Mouse (Mus musculus) hindbrain, embryonic 15.5 days (tissue): ENCODE data around the gene Krtap29-1. TPM values are rescaled to one million over a fixed set of nuclear protein-coding genes. Genes with fewer than 3 reads are reported as not detected.
A peak's percentile ranks its signal among the peaks of the same experiment; 100 is the strongest.

Source experiments
- ATAC-seq: fragments of 200-750 bp; cut with Nextera tagmentation; 2 replicates; pipeline ENCODE4 v1.8.0; 2017; ENCODE audit warnings: low read depth, moderate number of reproducible peaks, moderate TSS enrichment; ENCODE audit not compliant: low FRiP score
- H3K27ac ChIP-seq: fragments of 300-500 bp; sonication (generic); replicated peaks from 2 replicates; pipeline ENCODE4 v1.5.1; 2015; ENCODE audit warnings: mild to moderate bottlenecking, inconsistent platforms
- H3K27me3 ChIP-seq: fragments of 300-500 bp; sonication (generic); 2 replicates; pipeline ENCODE4 v1.6.1; 2015; ENCODE audit warnings: control low read depth, inconsistent platforms
- H3K36me3 ChIP-seq: fragments of 300-500 bp; sonication (generic); 2 replicates; pipeline ENCODE4 v1.6.1; 2015; ENCODE audit warnings: control low read depth, inconsistent platforms
- H3K4me1 ChIP-seq: fragments of 300-500 bp; sonication (generic); replicated peaks from 2 replicates; pipeline ENCODE4 v1.6.1; 2015; ENCODE audit warnings: control low read depth, inconsistent platforms
- H3K4me2 ChIP-seq: fragments of 300-500 bp; sonication (generic); 2 replicates; pipeline ENCODE4 v1.6.1; 2015; ENCODE audit warnings: moderate library complexity, mild to moderate bottlenecking, inconsistent platforms
- H3K4me3 ChIP-seq: fragments of 300-500 bp; sonication (generic); 2 replicates; pipeline ENCODE4 v1.5.1; 2015; ENCODE audit warnings: mild to moderate bottlenecking, inconsistent platforms
- H3K9ac ChIP-seq: fragments of 300-500 bp; sonication (generic); 2 replicates; pipeline ENCODE4 v1.6.1; 2015; ENCODE audit warnings: inconsistent platforms
- H3K9me3 ChIP-seq: fragments of 300-500 bp; sonication (generic); 2 replicates; pipeline ENCODE4 v1.6.1; 2016; ENCODE audit warnings: control low read depth, inconsistent platforms
- WGBS: fragments of 180-500 bp; shearing (Covaris S2); methylation state at CpG from one replicate; pipeline ENCODE4 v1.1.7; 2015; 5-methylcytosine and 5-hydroxymethylcytosine counted together
- polyA plus RNA-seq: library from polyadenylated mRNA; unstranded; fragments of >200 nt; fragmentation: Nextera tagmentation; extraction: Ambion mirVana; gene quantifications from 2 replicates; pipeline ENCODE4 v1.2.1, GENCODE M21; 2015

Krtap29-1 gene
- polyA plus RNA-seq: not detected in 2 replicates

DNA sequence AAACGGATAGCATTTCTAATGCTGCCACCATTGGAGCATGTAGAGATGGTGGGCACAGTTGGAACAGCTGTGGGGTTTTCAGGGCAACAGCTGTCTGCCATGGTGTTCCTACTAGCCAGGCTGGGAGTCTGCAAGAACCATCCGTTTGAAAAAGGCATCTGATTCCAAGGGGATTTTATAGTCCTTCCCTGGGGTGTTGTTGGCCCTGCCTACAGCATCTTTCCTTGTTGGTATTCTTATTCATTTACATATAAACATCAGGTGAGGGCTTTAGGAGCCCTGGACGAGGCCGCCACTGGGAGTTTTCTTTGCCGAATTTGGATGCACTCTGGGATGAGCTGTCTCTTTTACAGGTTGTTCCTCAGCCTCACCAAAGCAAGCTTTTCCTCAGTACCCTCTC lies at the start of gene Krtap29-1:
TSS of gene Krtap29-1 (minus strand) at position 101 of the 400 bp plus-strand sequence.
- 69% methylated on average over 5 of the region's 5 CpGs for WGBS
- H3K27me3 ChIP-seq: no peaks in the 10 kb centered on the region
- no peak within 1 kb of the TSS for H3K9ac ChIP-seq
- no peaks in the 10 kb centered on the region for H3K4me1 ChIP-seq
- no peak within 1 kb of the TSS for H3K4me2 ChIP-seq
- H3K36me3 ChIP-seq: no peaks in the 10 kb centered on the region
- no peak for ATAC-seq
- H3K9me3 ChIP-seq: peaks cover 3% of the 10 kb centered on the region; the same call in 1 of the 2 replicates
- H3K27ac ChIP-seq: no peak within 1 kb of the TSS
- no peak within 1 kb of the TSS for H3K4me3 ChIP-seq

DNA sequence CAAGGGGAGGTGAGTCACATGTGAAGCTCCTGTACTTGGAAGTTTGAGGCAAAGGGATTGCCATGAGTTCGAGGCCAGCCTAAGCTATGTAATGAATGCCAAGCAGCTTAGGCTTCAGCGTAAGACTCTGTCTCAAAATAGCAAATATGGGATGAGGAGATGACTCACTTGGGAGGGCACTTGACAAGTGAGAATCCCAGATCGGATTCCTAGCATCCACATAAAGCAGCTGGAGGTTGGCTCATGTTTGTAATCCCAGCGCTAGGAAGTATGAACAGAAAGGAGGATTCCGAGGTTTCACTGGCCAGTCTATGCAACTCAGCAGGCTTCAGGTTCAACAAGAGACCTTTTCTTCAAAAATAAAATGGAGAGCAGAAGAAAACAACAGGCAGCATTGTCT lies 42.6 kb upstream of the Krtap29-1 start:
- Histone ChIP-seq H3K27ac (no peak overlapping the region), H3K9ac (no peak overlapping the region), H3K27me3 (no peaks in the 10 kb centered on the region), H3K36me3 (no peaks in the 10 kb centered on the region), H3K4me3 (no peak overlapping the region), H3K4me2 (no peak overlapping the region), H3K4me1 (no peaks in the 10 kb centered on the region), H3K9me3 (no peaks in the 10 kb centered on the region)
- no peak for ATAC-seq
- WGBS: 87% methylated on average over 5 of the region's 5 CpGs

DNA sequence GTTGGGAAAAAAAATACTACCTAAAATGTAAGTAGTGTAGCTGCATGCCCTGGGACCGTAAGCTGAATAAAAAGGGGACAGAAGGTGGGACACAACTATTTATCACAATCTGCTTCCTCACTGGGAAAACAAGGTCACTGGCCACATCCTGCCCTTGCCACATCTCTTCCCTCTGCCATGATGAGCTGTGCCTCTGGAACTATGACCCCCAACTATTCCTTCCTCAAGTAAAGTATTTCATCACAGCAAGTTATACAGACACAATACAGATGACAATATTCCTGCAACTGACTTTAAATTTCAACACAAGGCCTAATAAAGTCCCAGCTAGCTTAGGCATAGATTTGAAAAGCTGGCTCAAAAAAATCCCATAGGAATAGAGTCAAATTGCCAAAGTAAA lies 40.6 kb upstream of the Krtap29-1 start:
- no peak for ATAC-seq
- Histone ChIP-seq H3K4me3 (no peak overlapping the region), H3K27ac (no peak overlapping the region), H3K4me2 (no peak overlapping the region), H3K9ac (no peak overlapping the region), H3K36me3 (no peaks in the 10 kb centered on the region), H3K4me1 (no peaks in the 10 kb centered on the region), H3K27me3 (no peaks in the 10 kb centered on the region), H3K9me3 (no peaks in the 10 kb centered on the region)
- 84% methylated on average over 1 of the region's 1 CpGs for WGBS

DNA sequence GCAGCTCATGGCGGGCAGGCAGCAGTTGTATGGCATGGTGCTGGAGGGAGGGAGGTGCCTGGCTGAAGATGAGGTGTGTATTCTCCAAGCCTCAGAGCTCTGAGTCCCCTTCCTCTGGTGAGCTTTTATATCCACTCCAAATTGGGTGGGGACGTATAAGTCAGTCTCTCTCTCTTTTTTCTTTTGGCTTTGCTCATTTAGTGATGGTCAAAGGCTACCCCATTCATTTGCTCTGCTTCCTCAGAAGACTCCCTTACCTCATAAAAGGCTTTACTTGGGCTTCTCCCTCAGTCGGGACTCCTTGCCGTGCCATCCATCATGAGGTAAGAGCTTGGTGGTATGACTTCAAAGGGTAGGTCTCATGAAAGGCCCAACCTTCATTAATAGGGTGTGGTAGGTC lies 37.3 kb upstream of the Krtap29-1 start, which contains the start of gene Krt33a:
TSS of gene Krt33a (minus strand) at position 101 of the 400 bp plus-strand sequence.
- no peak for ATAC-seq
- no peaks in the 10 kb centered on the region for H3K36me3 ChIP-seq
- no peaks in the 10 kb centered on the region for H3K4me1 ChIP-seq
- H3K27me3 ChIP-seq: no peaks in the 10 kb centered on the region
- no peak within 1 kb of the TSS for H3K9ac ChIP-seq
- H3K4me3 ChIP-seq: no peak within 1 kb of the TSS
- no peak within 1 kb of the TSS for H3K27ac ChIP-seq
- WGBS: 81% methylated on average over 4 of the region's 4 CpGs
- H3K4me2 ChIP-seq: no peak within 1 kb of the TSS
- no peaks in the 10 kb centered on the region for H3K9me3 ChIP-seq

DNA sequence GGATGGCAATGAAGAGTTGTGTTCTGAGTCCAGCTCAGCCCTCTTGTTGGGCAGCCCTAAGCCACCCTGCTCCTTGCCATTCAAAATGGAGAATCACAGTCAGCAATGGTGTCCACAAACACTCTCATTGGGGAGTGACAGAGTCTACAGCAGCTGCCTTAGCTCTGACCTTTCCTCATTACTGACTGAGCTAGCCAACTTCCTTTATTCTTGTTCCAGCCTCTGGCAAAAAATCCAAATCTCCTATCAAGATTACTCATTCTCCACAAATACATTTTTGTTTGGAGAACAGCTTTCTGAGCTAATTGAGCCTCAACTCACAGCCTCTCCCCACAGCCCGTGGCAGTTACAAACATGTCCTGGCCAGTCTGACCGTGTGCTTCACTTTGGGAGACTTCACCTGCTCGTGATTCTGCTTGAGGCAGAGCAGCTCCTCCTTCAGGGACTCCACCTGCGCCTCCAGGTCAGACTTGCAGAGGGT lies 34.9 kb upstream of the Krtap29-1 start:
- Histone ChIP-seq H3K4me1 (no peaks in the 10 kb centered on the region), H3K4me2 (no peak overlapping the region), H3K9me3 (no peaks in the 10 kb centered on the region), H3K27ac (no peak overlapping the region), H3K9ac (no peak overlapping the region), H3K27me3 (no peaks in the 10 kb centered on the region), H3K36me3 (no peaks in the 10 kb centered on the region), H3K4me3 (no peak overlapping the region)
- ATAC-seq: no peak
- 81% methylated on average over 4 of the region's 4 CpGs for WGBS

DNA sequence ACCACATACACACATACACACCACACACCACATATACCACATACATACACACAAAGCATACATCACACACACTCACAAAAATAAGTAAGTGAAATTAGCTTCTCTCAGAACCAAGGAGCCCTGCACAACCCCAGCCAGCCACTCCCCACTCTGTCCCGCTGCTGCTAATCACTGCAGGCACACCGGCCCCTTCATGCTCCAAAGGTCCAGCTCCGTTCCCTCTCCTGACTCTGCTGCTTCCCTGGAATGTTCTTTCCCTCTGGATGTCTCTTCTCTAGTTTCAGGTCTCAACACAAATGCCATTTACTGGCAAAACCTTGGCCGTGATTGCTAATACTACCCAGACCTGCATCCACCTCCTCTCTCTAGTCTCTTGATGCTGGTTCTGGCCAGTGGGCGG lies 31.8 kb upstream of the Krtap29-1 start:
- no peaks in the 10 kb centered on the region for H3K36me3 ChIP-seq
- no peak overlapping the region for H3K4me2 ChIP-seq
- no peaks in the 10 kb centered on the region for H3K27me3 ChIP-seq
- H3K4me1 ChIP-seq: no peaks in the 10 kb centered on the region
- no peak overlapping the region for H3K9ac ChIP-seq
- no peaks in the 10 kb centered on the region for H3K9me3 ChIP-seq
- no peak overlapping the region for H3K27ac ChIP-seq
- H3K4me3 ChIP-seq: no peak overlapping the region
- 90% methylated on average over 5 of the region's 5 CpGs for WGBS
- ATAC-seq: no peak

DNA sequence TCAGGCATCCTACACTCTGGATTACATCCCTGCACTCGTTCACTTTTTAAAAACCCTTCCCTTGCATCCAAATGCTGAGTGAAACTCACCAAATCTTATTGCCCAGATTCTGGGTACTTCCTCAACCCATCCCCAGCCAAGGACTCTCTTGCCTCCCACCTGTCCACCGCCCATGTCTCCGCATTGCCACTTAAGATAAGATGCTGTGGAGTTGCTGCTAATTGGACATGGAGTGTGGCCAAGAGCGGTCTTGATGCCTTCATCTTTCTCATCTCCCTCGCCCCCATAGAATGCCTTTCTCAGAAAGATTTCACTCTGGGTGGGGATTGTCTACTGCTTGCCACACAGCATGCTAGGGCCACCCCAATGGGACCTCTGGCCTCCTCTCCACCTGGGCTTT lies 29.5 kb upstream of the Krtap29-1 start:
- Histone ChIP-seq H3K36me3 (no peaks in the 10 kb centered on the region), H3K27ac (no peak overlapping the region), H3K4me1 (no peaks in the 10 kb centered on the region), H3K27me3 (no peaks in the 10 kb centered on the region), H3K9me3 (no peaks in the 10 kb centered on the region), H3K4me2 (no peak overlapping the region), H3K4me3 (no peak overlapping the region), H3K9ac (no peak overlapping the region)
- WGBS: 89% methylated on average over 5 of the region's 5 CpGs
- ATAC-seq: no peak

DNA sequence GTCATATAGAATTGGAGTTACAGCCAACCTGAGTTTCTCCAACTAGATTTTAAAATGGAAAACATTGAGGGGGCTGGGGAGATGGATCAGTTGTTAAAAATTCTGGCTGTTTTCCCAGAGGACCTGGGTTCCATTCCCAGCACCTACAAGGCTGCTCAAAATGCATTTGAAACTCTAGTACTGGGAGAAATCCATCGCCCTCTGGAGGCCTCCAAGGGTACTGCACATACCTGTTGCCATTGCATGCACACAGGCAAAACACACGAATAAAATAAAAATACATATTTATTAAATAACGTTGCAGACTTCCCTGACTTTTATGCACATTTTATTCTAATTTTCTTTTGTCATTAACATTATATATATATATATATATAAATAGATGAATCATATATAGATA lies 27.8 kb upstream of the Krtap29-1 start:
- H3K36me3 ChIP-seq: no peaks in the 10 kb centered on the region
- no peaks in the 10 kb centered on the region for H3K4me1 ChIP-seq
- H3K4me3 ChIP-seq: no peak overlapping the region
- no peak overlapping the region for H3K27ac ChIP-seq
- H3K9me3 ChIP-seq: no peaks in the 10 kb centered on the region
- WGBS: 59% methylated on average over 3 of the region's 3 CpGs
- no peak overlapping the region for H3K9ac ChIP-seq
- no peaks in the 10 kb centered on the region for H3K27me3 ChIP-seq
- no peak overlapping the region for H3K4me2 ChIP-seq
- no peak for ATAC-seq

DNA sequence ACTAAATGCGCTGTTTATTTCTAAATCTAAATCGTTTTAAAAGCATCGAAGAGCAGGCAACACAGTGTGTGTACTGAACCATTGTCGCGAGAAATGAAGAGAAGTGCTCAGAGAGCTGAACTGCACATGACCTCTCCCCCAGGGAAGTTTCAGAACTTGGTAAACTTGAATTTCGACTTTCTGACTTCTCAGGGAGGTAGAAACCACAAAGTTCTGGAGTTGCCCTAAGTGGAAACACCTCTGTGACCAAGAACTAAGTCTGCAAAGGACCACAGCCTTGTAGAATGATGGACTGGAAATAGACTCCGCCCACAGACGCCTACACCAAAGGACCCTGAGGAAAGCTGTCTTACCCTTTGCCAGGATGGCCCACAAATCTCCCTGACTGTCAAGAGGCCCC lies 27.1 kb upstream of the Krtap29-1 start:
- no peak for ATAC-seq

DNA sequence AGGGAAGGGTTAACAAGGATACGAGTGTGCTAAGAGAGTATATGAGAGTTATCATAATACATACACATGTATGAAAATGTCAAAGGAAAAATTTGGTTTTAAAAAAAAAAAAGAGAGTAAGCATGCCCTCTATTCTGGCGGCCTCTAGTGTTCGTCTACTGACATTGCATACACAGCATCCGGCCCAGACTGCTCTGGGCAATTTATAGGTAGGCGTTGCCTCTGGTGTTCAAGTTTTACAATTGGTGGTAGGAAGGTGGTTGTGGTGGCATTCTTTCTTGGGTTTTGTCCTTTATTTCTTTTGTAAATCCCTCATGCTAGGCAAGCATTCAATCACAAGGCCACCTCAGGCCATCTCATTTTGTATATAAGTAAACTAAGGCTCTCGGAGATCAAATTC lies 26.0 kb upstream of the Krtap29-1 start:
- Histone ChIP-seq H3K36me3 (no peaks in the 10 kb centered on the region), H3K4me2 (no peak overlapping the region), H3K9ac (no peak overlapping the region), H3K27me3 (no peaks in the 10 kb centered on the region), H3K27ac (no peak overlapping the region), H3K9me3 (no peaks in the 10 kb centered on the region), H3K4me3 (no peak overlapping the region), H3K4me1 (no peaks in the 10 kb centered on the region)
- no peak for ATAC-seq
- 25% methylated on average over 6 of the region's 6 CpGs for WGBS

More for the DNA sequence above, 27.1 kb upstream of the Krtap29-1 start:
- Histone ChIP-seq H3K36me3 (no peaks in the 10 kb centered on the region), H3K4me1 (no peaks in the 10 kb centered on the region), H3K4me2 (no peak overlapping the region), H3K27me3 (no peaks in the 10 kb centered on the region), H3K9me3 (no peaks in the 10 kb centered on the region), H3K9ac (no peak overlapping the region), H3K27ac (no peak overlapping the region), H3K4me3 (no peak overlapping the region)
- WGBS: 85% methylated on average over 8 of the region's 8 CpGs

DNA sequence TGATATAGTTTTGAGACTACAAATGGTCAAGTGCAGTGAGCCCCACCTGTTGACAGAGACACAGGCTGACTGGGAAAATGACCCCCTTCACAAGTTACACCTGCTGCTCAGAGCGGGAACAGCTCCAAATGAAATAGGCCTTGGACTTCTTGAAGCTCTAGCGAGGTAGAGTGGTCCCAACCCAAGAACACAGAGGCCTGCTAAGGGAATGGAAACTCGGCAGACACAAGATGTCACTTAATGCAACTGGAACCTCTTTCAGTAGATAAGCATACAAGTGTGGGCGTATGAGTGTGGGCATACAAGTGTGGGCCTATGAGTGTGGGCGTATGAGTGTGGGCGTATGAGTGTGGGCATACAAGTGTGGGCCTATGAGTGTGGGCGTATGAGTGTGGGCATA lies 20.2 kb upstream of the Krtap29-1 start:
- ATAC-seq: no peak
- H3K4me1 ChIP-seq: peaks cover 1% of the 10 kb centered on the region; the same call in 1 of the 2 replicates
- no peaks in the 10 kb centered on the region for H3K27me3 ChIP-seq
- H3K9ac ChIP-seq: no peak overlapping the region
- no peak overlapping the region for H3K4me2 ChIP-seq
- no peaks in the 10 kb centered on the region for H3K36me3 ChIP-seq
- no peaks in the 10 kb centered on the region for H3K9me3 ChIP-seq
- H3K27ac ChIP-seq: no peak overlapping the region
- H3K4me3 ChIP-seq: no peak overlapping the region
- WGBS: 95% methylated on average over 7 of the region's 7 CpGs

DNA sequence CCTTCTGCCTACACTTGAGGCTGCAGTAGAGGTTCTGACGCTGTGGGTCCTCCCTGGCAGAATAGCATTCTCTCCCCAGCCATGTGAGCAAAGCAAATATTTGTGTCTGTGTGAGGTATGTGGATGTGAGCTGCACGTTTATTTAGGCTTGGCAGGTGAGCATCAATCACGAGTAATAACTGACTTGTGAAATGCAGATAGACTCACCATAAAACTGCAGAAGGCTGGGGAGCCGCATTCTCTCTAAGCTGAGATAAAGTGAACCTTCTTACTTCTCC lies 15.5 kb upstream of the Krtap29-1 start:
- peak overlapping the region; percentile 51; the same call in 1 of the 2 replicates for H3K4me2 ChIP-seq
- peaks cover 10% of the 10 kb centered on the region; the same call in 1 of the 2 replicates for H3K4me1 ChIP-seq
- H3K36me3 ChIP-seq: no peaks in the 10 kb centered on the region
- no peaks in the 10 kb centered on the region for H3K9me3 ChIP-seq
- no peak for ATAC-seq
- H3K9ac ChIP-seq: no peak overlapping the region
- H3K27ac ChIP-seq: 0 out of 2 replicates have a peak overlapping the region, but pooled peaks have one; percentile 30
- no peaks in the 10 kb centered on the region; the same call in 1 of the 2 replicates for H3K27me3 ChIP-seq
- no peak overlapping the region for H3K4me3 ChIP-seq
- WGBS: 61% methylated on average over 4 of the region's 4 CpGs
